Mouse (Mus musculus) ES-E14 (cell line): ENCODE data around the gene Siae. TPM values are rescaled to one million over a fixed set of nuclear protein-coding genes. Genes with fewer than 3 reads are reported as not detected.

Source experiments
- DNase-seq: peaks from one replicate; pipeline ENCODE4 v3.0.0-alpha.2; 2013; ENCODE audit warnings: low read depth, low spot score
- H3K27ac ChIP-seq: 2 replicates; pipeline ENCODE4 v1.5.1; 2012; ENCODE audit warnings: low read depth, mild to moderate bottlenecking, low read length, moderate library complexity, mixed read lengths; ENCODE audit not compliant: poor library complexity, insufficient read depth, severe bottlenecking
- H3K36me3 ChIP-seq: 2 replicates; pipeline ENCODE4 v1.6.1; 2012; ENCODE audit warnings: mild to moderate bottlenecking, low read length, moderate library complexity, mixed read lengths; ENCODE audit not compliant: control insufficient read depth, poor library complexity, insufficient read depth, severe bottlenecking
- H3K4me1 ChIP-seq, 2 experiments: fragments of 150-350 bp in 1 of 2; sonication (generic) in 1 of 2; 2 replicates each; pipeline ENCODE4 v1.6.1; 2012; ENCODE audit warnings: low read length in 2 of 2, mild to moderate bottlenecking in 1 of 2, mixed read lengths in 1 of 2; ENCODE audit not compliant: control insufficient read depth in 2 of 2, insufficient read depth in 2 of 2, poor library complexity in 1 of 2
- H3K4me3 ChIP-seq, 2 experiments: fragments of 150-350 bp in 1 of 2; sonication (generic) in 1 of 2; 2 replicates each; pipeline ENCODE4 v1.5.1; 2012; ENCODE audit warnings: low read length in 2 of 2, low read depth in 1 of 2, mild to moderate bottlenecking in 1 of 2, mixed read lengths in 1 of 2; ENCODE audit not compliant: insufficient read depth in 1 of 2, poor library complexity in 1 of 2, severe bottlenecking in 1 of 2
- H3K9ac ChIP-seq: 2 replicates; pipeline ENCODE4 v1.6.1; 2012; ENCODE audit warnings: low read depth, mild to moderate bottlenecking, low read length, mixed read lengths; ENCODE audit not compliant: poor library complexity, insufficient read depth, severe bottlenecking
- H3K9me3 ChIP-seq: fragments of 150-350 bp; sonication (generic); 2 replicates; pipeline ENCODE4 v1.6.1; 2012; ENCODE audit warnings: low read depth, mild to moderate bottlenecking, low read length; ENCODE audit not compliant: control insufficient read depth, insufficient read depth
- CHD2 ChIP-seq: IDR thresholded peaks from 2 replicates; pipeline ENCODE4 v1.6.1; 2014; ENCODE audit warnings: mild to moderate bottlenecking, low read depth, low read length, inconsistent platforms
- HCFC1 ChIP-seq: IDR thresholded peaks from 2 replicates; pipeline ENCODE4 v1.6.1; 2012; ENCODE audit warnings: low read length, inconsistent platforms, borderline replicate concordance; ENCODE audit not compliant: insufficient read depth
- MAFK ChIP-seq: IDR thresholded peaks from 2 replicates; pipeline ENCODE4 v1.6.1; 2014; ENCODE audit warnings: mild to moderate bottlenecking, low read depth, low read length, inconsistent platforms; ENCODE audit not compliant: insufficient read depth
- ZC3H11A ChIP-seq: IDR thresholded peaks from 2 replicates; pipeline ENCODE4 v1.6.1; 2012; ENCODE audit warnings: low read depth, mild to moderate bottlenecking, inconsistent platforms, low read length, borderline replicate concordance
- ZNF384 ChIP-seq: IDR thresholded peaks from 2 replicates; pipeline ENCODE4 v1.6.1; 2012; ENCODE audit warnings: low read depth, low read length, inconsistent platforms
- in situ Hi-C, 2 experiments: fragments of 600-800 bp; cut with MboI; formaldehyde crosslinking; loops; one replicate each; pipeline ENCODE4 v1.15.1; 2025; ENCODE audit warnings: low sequenced_read_pairs in 2 of 2, inconsistent platforms in 1 of 2; ENCODE audit not compliant: unreplicated experiment in 2 of 2
- total RNA-seq: library from RNA; depleted of rRNA; stranded (reverse); fragments of 300-350 nt; gene quantifications from 2 replicates; pipeline ENCODE4 v1.2.3, GENCODE M21; 2012

The Siae gene
- total RNA-seq, 1 experiment = 8.5 TPM

GRCm38 (mm10) chr9:37616770-37617169 lies 61.3 kb downstream of the Siae start:
- Histone ChIP-seq H3K4me1 (peaks cover 0 to 1% of the 10 kb centered on the region in 2 experiments; a peak in 2 of 4 replicates), H3K27ac (no peak overlapping the region), H3K36me3 (no peaks in the 10 kb centered on the region), H3K4me3 (no peak overlapping the region), H3K9ac (no peak overlapping the region), H3K9me3 (no peaks in the 10 kb centered on the region)
- in situ Hi-C loops = loop anchor here (10.0 to 25.0 kb wide), 2 partner anchors 192 to 204 kb away; partner anchors contain the start of gene Robo4 (in 1 of the 2)
- TF ChIP-seq ZC3H11A (peak; percentile 92), HCFC1 (no peak), ZNF384 (no peak)
- DNase-seq = no peak

DNA sequence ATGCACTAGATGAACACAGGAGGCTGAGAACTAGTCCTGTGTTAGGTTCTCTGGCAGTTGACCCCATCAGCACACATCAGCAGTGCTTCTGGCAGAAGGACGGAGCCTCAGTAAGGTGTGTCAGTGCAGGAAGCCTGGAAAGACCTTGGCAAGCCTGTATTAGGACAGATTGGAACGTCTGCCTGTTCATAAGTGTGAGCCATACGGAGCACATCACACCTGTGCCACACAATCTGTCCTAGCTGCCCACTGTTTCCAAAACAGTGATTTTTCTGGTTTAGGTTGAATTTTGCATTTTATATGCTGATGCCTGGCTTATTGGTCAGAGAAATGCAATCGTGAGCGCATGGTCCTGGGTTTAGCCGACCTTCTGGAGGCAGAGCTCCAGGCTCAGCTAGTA lies 65.8 kb downstream of the Siae start:
- Histone ChIP-seq H3K27ac (no peak overlapping the region), H3K9me3 (no peaks in the 10 kb centered on the region), H3K4me1 (peaks cover 0 to 7% of the 10 kb centered on the region in 2 experiments; a peak in 2 of 4 replicates), H3K36me3 (no peaks in the 10 kb centered on the region), H3K9ac (no peak overlapping the region), H3K4me3 (no peak overlapping the region)
- no peak for TF ChIP-seq CHD2
- no peak for TF ChIP-seq MAFK
- no peak for TF ChIP-seq ZNF384
- no peak for TF ChIP-seq ZC3H11A
- in situ Hi-C loops = loop anchor here in 1 of 2 experiments (25.0 kb wide), 1 partner anchor 209 kb away; the partner anchor contains the start of gene Robo4
- no peak for DNase-seq

- Histone ChIP-seq H3K4me3 (no peak overlapping the region), H3K9me3 (no peaks in the 10 kb centered on the region), H3K9ac (no peak overlapping the region), H3K36me3 (no peaks in the 10 kb centered on the region), H3K27ac (no peak overlapping the region), H3K4me1 (peaks cover 0 to 16% of the 10 kb centered on the region in 2 experiments; a peak in 2 of 4 replicates)
- no peak for DNase-seq
- in situ Hi-C loops = loop anchor here in 1 of 2 experiments (25.0 kb wide), 1 partner anchor 212 kb away; the partner anchor contains the start of gene Robo4
- TF ChIP-seq ZNF384 (no peak), ZC3H11A (no peak), MAFK (no peak), HCFC1 (no peak), CHD2 (no peak)
Measured at GRCm38 (mm10) chr9:37623981-37624380, 68.5 kb downstream of the Siae start.

- TF ChIP-seq MAFK (no peak), CHD2 (no peak), ZNF384 (no peak)
- Histone ChIP-seq H3K9ac (no peak overlapping the region), H3K9me3 (no peaks in the 10 kb centered on the region), H3K4me3 (no peak overlapping the region), H3K4me1 (peaks cover 0 to 18% of the 10 kb centered on the region in 2 experiments; a peak in 2 of 4 replicates), H3K27ac (no peak overlapping the region), H3K36me3 (no peaks in the 10 kb centered on the region)
- in situ Hi-C loops = loop anchor here in 1 of 2 experiments (25.0 kb wide), 1 partner anchor 212 kb away; the partner anchor contains the start of gene Robo4
- DNase-seq = no peak
Measured at GRCm38 (mm10) chr9:37624502-37624901, 69.0 kb downstream of the Siae start.

DNA sequence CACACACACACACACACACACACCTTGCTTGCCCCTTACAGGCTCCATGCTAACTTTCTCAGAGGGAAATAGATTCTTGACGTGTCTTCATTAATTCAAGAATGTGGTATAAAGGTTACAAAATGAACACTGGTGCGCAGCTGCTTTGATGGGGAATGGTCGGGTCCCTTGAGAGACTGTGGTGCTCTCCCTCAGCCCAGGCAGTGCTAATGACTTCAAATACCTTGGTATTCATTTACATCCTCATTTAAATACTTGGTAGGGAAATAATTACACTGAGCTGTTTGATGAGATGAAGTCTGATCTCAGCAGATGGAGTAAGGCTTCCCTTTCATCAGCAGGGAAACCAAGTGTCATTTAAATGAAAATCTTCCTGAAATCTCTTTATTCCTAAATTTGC lies 69.6 kb downstream of the Siae start:
- Histone ChIP-seq H3K4me1 (peaks cover 0 to 18% of the 10 kb centered on the region in 2 experiments; a peak in 2 of 4 replicates), H3K27ac (no peak overlapping the region), H3K9me3 (no peaks in the 10 kb centered on the region), H3K4me3 (no peak overlapping the region), H3K36me3 (no peaks in the 10 kb centered on the region), H3K9ac (no peak overlapping the region)
- in situ Hi-C loops = no loop called here
- no peak for DNase-seq
- TF ChIP-seq MAFK = no peak
- no peak for TF ChIP-seq CHD2
- TF ChIP-seq HCFC1 = no peak
- no peak for TF ChIP-seq ZC3H11A
- no peak for TF ChIP-seq ZNF384
